Comparison of ENCODE assay signal across 37 mouse cellular contexts in genomic region chr17:34549156-34549555, GRCm38 (mm10). TPM values are rescaled to one million over a fixed set of nuclear protein-coding genes. Genes with fewer than 3 reads are reported as not detected.
"Had no signal": no experiment of that assay in that cellular context is flagged by ENCODE, and none has a peak within 500 bp of the region (broad histone marks: within the 10 kb centered on the region; RNA-seq: fewer than 3 reads in every experiment).

No protein-coding gene starts in this region.

- H3K4me3 ChIP-seq: left cerebral cortex, adult 2 months; limb, embryonic 10.5 days; limb, embryonic 12.5 days; limb, embryonic 13.5 days; limb, embryonic 15.5 days; liver, embryonic 12.5 days; liver, embryonic 13.5 days; liver, embryonic 15.5 days; lung, embryonic 15.5 days; megakaryocyte, embryonic 14.5 days; midbrain, embryonic 10.5 days; midbrain, embryonic 12.5 days; midbrain, embryonic 13.5 days; midbrain, embryonic 15.5 days; myocyte had no signal

- ATAC-seq: liver, embryonic 12.5 days; liver, postnatal 0 days; lung, postnatal 0 days; midbrain, embryonic 13.5 days; midbrain, embryonic 15.5 days; midbrain, embryonic 16.5 days had no signal

- H3K27me3 ChIP-seq: limb, embryonic 13.5 days; limb, embryonic 15.5 days; liver, embryonic 13.5 days; liver, embryonic 15.5 days; lung, embryonic 15.5 days; midbrain, embryonic 13.5 days; midbrain, embryonic 15.5 days had no signal

- H3K36me3 ChIP-seq: limb, embryonic 10.5 days; limb, embryonic 12.5 days; limb, embryonic 13.5 days; limb, embryonic 15.5 days; liver, embryonic 12.5 days; liver, embryonic 13.5 days; liver, embryonic 15.5 days; lung, embryonic 15.5 days; midbrain, embryonic 10.5 days; midbrain, embryonic 12.5 days; midbrain, embryonic 13.5 days; midbrain, embryonic 15.5 days had no signal

- H3K9ac ChIP-seq: limb, embryonic 12.5 days; limb, embryonic 13.5 days; limb, embryonic 15.5 days; liver, embryonic 12.5 days; liver, embryonic 13.5 days; liver, embryonic 14.5 days; liver, embryonic 15.5 days; liver, postnatal 0 days; lung, embryonic 14.5 days; lung, embryonic 15.5 days; midbrain, embryonic 12.5 days; midbrain, embryonic 13.5 days; midbrain, embryonic 15.5 days had no signal

- H3K9me3 ChIP-seq: limb, embryonic 10.5 days; limb, embryonic 12.5 days; limb, embryonic 13.5 days; limb, embryonic 15.5 days; liver, embryonic 12.5 days; liver, embryonic 13.5 days; liver, embryonic 15.5 days; lung, embryonic 15.5 days; megakaryocyte, embryonic 14.5 days; midbrain, embryonic 10.5 days; midbrain, embryonic 12.5 days; midbrain, embryonic 13.5 days; midbrain, embryonic 15.5 days had no signal

- H3K4me2 ChIP-seq: limb, embryonic 12.5 days; limb, embryonic 13.5 days; limb, embryonic 15.5 days; liver, embryonic 11.5 days; liver, embryonic 12.5 days; liver, embryonic 13.5 days; liver, embryonic 15.5 days; lung, embryonic 14.5 days; lung, embryonic 15.5 days; midbrain, embryonic 11.5 days; midbrain, embryonic 12.5 days; midbrain, embryonic 13.5 days; midbrain, embryonic 15.5 days had no signal

- DNase-seq: left cerebral cortex, postnatal 4 days; liver; liver, embryonic 13.5 days; liver, postnatal 0 days; lung, adult 18-20 months; lung, adult 2 months; lung, embryonic 14.5 days; lung, postnatal 10 days; lung, postnatal 36 days; lung, postnatal 4 days; midbrain, embryonic 14.5 days had no signal

- H3K4me1 ChIP-seq: limb, embryonic 10.5 days; limb, embryonic 12.5 days; limb, embryonic 13.5 days; limb, embryonic 15.5 days; liver, embryonic 12.5 days; liver, embryonic 13.5 days; liver, embryonic 15.5 days; lung, embryonic 15.5 days; megakaryocyte, embryonic 14.5 days; midbrain, embryonic 10.5 days; midbrain, embryonic 12.5 days; midbrain, embryonic 13.5 days; midbrain, embryonic 15.5 days had no signal

- H3K27ac ChIP-seq: left cerebral cortex, adult 2 months; limb, embryonic 10.5 days; limb, embryonic 12.5 days; limb, embryonic 13.5 days; limb, embryonic 15.5 days; liver, embryonic 12.5 days; liver, embryonic 13.5 days; liver, embryonic 14.5 days; liver, embryonic 15.5 days; lung, embryonic 15.5 days; macrophage; midbrain, embryonic 10.5 days; midbrain, embryonic 12.5 days; midbrain, embryonic 13.5 days; midbrain, embryonic 15.5 days had no signal

RNA-seq across cellular contexts. Expression of gene Btnl6, which starts 32.0 kb away (rescaled TPM):
- polyA plus RNA-seq: limb, embryonic 10.5 days; limb, embryonic 11.5 days; limb, embryonic 12.5 days; limb, embryonic 13.5 days; limb, embryonic 14.5 days; limb, embryonic 15.5 days; liver, adult 2 months; liver, embryonic 11.5 days; liver, embryonic 12.5 days; liver, embryonic 13.5 days; liver, embryonic 14.5 days; liver, embryonic 15.5 days; liver, postnatal 0 days; lung, adult 2 months; lung, embryonic 14.5 days; lung, embryonic 15.5 days; lung, embryonic 16.5 days; lung, postnatal 0 days; midbrain, embryonic 10.5 days; midbrain, embryonic 11.5 days; midbrain, embryonic 12.5 days; midbrain, embryonic 13.5 days; midbrain, embryonic 14.5 days; midbrain, embryonic 15.5 days; midbrain, embryonic 16.5 days; midbrain, postnatal 0 days; myocyte; neural tube, embryonic 11.5 days had no signal
